Comparison of ENCODE assay signal across 1 mouse cellular context in the genomic region with DNA sequence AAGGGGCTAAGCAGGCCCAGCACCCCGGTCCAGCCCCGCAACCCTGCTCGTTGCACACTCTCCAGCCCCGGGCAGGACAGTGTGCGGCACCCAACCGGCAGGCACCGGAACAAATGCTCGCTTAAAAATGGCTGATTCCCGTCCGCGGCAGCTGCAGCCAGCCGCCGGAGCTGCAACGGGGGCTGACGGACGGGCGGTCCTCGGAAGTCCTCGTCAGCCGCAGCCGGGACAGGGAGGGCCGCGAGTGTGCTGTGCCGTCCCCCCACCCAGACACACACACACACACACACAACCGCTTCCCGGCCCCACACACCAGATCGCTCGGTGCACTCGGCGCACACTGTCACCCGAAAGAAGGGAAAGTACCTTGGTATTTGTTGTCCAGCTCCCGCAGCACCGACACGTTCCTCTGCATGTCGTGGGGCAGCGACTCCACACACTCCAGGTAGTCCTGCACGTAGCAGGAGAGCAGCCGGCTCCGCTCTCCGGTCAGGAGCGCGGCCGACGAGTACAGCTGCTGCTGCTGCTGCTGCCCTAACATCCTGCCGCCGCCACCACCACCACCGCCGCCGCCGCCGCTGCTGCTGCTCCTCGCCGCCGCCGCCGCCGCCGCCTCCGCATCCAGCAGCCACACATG.
TF ChIP-seq lines count a peak whose summit lies in the region.

No protein-coding gene starts in this region.

TF ChIP-seq in MEL, 35 proteins besides CTCF, POLR2A, EP300 and RAD21 (continued from another document):
- TF ChIP-seq MYB (IDR thresholded peaks at IDR 0.05; ENCODE audit: low read depth, low read length): 0 out of 2 replicates have a peak, but pooled peaks have one; percentile 11
- TF ChIP-seq E2F4 (IDR thresholded peaks at IDR 0.05; ENCODE audit: borderline replicate concordance, low read depth, low read length): no peak
